Mouse (Mus musculus) left cerebral cortex, adult 2 months (tissue): ENCODE data around the gene Tbp. TPM values are rescaled to one million over a fixed set of nuclear protein-coding genes. Genes with fewer than 3 reads are reported as not detected.

Experiments used
- DNase-seq, 2 experiments: peaks; one replicate each; pipeline ENCODE4 v3.0.0; 2021 to 2022; ENCODE audit warnings: low spot score in 2 of 2, mixed read lengths in 1 of 2; ENCODE audit errors: extremely low spot score in 1 of 2
- H3K27ac ChIP-seq: fragments of 200-600 bp; 2 replicates; pipeline ENCODE4 v1.8.1; 2022
- H3K4me3 ChIP-seq: fragments of 200-600 bp; 2 replicates; pipeline ENCODE4 v1.8.1; 2022
- CTCF ChIP-seq: fragments of 200-600 bp; IDR thresholded peaks from 2 replicates; pipeline ENCODE4 v1.8.1; 2022; ENCODE audit warnings: antibody characterized with exemption, mild to moderate bottlenecking, moderate library complexity
- intact Hi-C: fragments of 180-260 bp; cut with DNase I; formaldehyde crosslinking; loops from one replicate; pipeline ENCODE4 v1.15.1; 2025
- total RNA-seq, 2 experiments: library from RNA; stranded (reverse); gene quantifications; 2 replicates each; pipeline ENCODE4 v1.2.3; 2021

Gene Tbp
- total RNA-seq, 2 experiments from 2014 or later, result 29.3 to 32.2 TPM

DNA sequence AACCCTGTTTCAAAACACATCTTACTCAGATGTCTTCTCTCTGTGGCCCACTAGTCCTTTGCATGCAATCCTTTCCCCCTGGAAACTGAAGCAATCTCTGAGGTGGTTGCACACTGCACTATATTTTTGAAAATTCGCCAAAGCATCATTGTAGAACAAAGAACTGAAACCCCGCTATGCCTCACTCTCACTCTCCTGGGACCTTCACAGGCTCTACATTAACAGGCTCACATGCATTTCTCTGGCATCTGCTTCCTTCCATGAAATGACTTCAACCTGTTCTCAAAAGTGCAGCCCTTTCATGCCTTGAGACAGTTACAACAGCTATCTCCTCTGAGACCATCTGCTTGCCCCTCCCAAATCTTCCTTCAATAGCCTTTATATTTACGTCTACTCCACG is 46.8 kb downstream of the Tbp start:
- Histone ChIP-seq H3K4me3 (no peak overlapping the region), H3K27ac (no peak overlapping the region)
- no peak for DNase-seq
- intact Hi-C loops, result no loop called here
- no peak for TF ChIP-seq CTCF

DNA sequence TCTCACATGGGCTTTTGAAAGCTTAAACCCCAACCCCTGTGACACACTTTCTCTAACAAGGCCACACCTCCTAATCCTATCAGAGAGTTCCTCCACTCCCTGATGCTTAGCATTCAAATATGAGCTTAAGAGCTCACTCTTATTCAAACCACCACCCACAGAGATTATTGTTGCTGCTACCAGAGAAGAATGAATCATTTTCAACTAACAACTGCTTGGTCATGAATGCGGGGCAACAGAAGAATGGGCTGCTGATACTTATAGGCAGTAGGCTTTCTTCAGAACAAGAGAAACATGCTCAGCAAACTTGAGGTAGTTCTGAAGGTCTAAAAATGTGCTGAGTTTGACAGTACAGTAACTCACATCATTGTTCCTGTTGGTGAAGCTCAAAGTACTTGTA is 50.0 kb downstream of the Tbp start:
- intact Hi-C loops, result no loop called here
- no peak for TF ChIP-seq CTCF
- Histone ChIP-seq H3K4me3 (no peak overlapping the region), H3K27ac (no peak overlapping the region)
- DNase-seq, result no peak

DNA sequence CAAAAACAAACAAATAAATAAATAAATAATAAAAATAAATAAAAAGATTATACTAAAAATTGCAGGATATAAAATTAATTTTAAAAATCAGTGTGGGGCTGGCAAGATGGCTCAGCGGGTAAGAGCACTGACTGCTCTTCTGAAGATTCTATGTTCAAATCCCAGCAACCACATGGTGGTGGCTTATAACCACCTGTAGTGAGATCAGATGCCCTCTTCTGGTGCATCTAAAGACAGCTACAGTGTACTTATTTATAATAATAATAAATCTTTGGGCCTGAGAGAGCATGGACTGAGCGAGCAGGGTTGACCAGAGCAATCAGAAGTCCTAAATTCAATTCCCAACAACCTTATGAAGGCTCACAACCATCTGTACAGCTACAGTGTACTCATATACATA is 60.3 kb downstream of the Tbp start:
- Histone ChIP-seq H3K4me3 (no peak overlapping the region), H3K27ac (no peak overlapping the region)
- no peak for TF ChIP-seq CTCF
- no peak for DNase-seq
- intact Hi-C loops, result loop anchor here (10.0 kb wide), 1 partner anchor 145 kb away; the partner anchor contains the start of gene Chd1

- no peak for TF ChIP-seq CTCF
- H3K4me3 ChIP-seq, result peak within 1 kb of the TSS; percentile 70
- peak within 1 kb of the TSS; percentile 98 for H3K27ac ChIP-seq
- intact Hi-C loops, result loop anchor here (2.0 to 10.0 kb wide), 3 partner anchors 37 to 141 kb away; partner anchors contain the start of genes Chd1, Pdcd2, Psmb1 and Tbp
- DNase-seq, result peak; percentile 100
Measured at GRCm38 (mm10) chr17:15564014-15564927, 64.6 kb downstream of the Tbp start, which contains the start of gene Prdm9. Gene Prdm9, minus strand, starts transcription at chr17:15564354.

- no peak for TF ChIP-seq CTCF
- Histone ChIP-seq H3K4me3 (peak overlapping the region; percentile 70), H3K27ac (peak overlapping the region; percentile 98)
- no peak for DNase-seq
- intact Hi-C loops, result loop anchor here (2.0 to 10.0 kb wide), 3 partner anchors 38 to 140 kb away; partner anchors contain the start of genes Chd1, Pdcd2, Psmb1 and Tbp
Measured at GRCm38 (mm10) chr17:15564928-15565300, 65.2 kb downstream of the Tbp start.

DNA sequence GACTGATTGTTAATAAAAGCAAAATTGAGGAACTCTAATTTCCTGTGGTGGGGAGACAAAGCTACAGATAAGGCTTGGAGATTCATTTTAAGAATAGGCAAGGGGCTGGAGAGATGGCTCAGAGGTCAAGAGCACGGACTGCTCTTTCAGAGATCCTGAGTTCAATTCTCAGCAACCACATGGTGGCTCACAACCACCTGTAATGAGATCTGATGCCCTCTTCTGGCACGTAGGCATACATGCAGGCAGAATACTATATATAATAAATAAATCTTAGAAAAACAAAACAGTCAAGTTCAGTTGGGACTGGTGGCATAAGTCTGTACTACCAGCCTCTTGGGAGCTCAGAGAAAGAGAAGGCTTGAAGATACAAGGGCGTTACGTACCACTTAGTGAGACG is 67.2 kb downstream of the Tbp start:
- no peak overlapping the region for H3K4me3 ChIP-seq
- intact Hi-C loops, result loop anchor here (10.0 kb wide), 1 partner anchor 138 kb away; the partner anchor contains the start of gene Chd1
- DNase-seq, result no peak
- TF ChIP-seq CTCF, result peak; percentile 2
- no peak overlapping the region for H3K27ac ChIP-seq

DNA sequence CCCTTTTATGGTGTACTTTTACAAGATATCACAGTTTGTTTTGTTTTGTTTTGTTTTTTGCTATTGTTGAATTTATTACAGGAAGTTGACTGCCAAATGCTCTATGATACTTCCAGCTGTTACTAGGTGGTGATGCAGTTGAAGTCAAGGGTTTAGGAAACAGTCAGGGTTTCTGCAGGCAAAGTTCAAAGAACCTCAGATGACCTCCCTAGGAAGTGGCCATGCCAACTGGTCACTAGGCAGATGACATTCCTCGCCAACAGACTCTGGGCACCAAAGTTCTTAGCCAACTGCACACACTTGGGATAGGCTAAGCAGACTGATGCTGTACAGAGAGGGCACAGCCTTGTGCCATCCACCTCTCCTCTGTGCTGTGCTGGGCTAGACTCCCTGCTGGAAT is 75.4 kb downstream of the Tbp start:
- no peak for TF ChIP-seq CTCF
- intact Hi-C loops, result no loop called here
- DNase-seq, result no peak
- Histone ChIP-seq H3K4me3 (no peak overlapping the region), H3K27ac (no peak overlapping the region)

GRCm38 (mm10) chr17:15577291-15577694 is 77.6 kb downstream of the Tbp start:
- peak; percentile 20; the same call in 1 of the 2 replicates for TF ChIP-seq CTCF
- H3K4me3 ChIP-seq, result no peak overlapping the region
- peak; percentile 22 to 25 for DNase-seq
- intact Hi-C loops, result no loop called here
- no peak overlapping the region for H3K27ac ChIP-seq

Other genes with a start within 250 kb of the Tbp start
- 1 to 10 TPM; 4.8 to 7.1 TPM for gene Dll1, start 123.0 kb upstream of the Tbp start, total RNA-seq
- gene Fam120b, start 103.7 kb upstream of the Tbp start, total RNA-seq, result 10 to 100 TPM; 45.3 to 46.1 TPM
- gene Psmb1, start 137 bp upstream of the Tbp start, total RNA-seq, result 100 to 1,000 TPM; 118 to 122 TPM
- gene Pdcd2, start 27.4 kb downstream of the Tbp start, total RNA-seq, result 10 to 100 TPM; 19.1 to 21.0 TPM
- gene Prdm9, start 64.5 kb downstream of the Tbp start, total RNA-seq, result 1 to 10 TPM; 2.9 to 3.1 TPM
- gene Chd1, start 205.1 kb downstream of the Tbp start, total RNA-seq, result 10 to 100 TPM; 25.0 to 28.5 TPM